Mouse (Mus musculus): ENCODE results near the gene Bri3. TPM values are rescaled to one million over a fixed set of nuclear protein-coding genes. Genes with fewer than 3 reads are reported as not detected.

Bri3 gene
- polyA plus RNA-seq, 1 experiment from 2014 or later = 144 TPM

DNA sequence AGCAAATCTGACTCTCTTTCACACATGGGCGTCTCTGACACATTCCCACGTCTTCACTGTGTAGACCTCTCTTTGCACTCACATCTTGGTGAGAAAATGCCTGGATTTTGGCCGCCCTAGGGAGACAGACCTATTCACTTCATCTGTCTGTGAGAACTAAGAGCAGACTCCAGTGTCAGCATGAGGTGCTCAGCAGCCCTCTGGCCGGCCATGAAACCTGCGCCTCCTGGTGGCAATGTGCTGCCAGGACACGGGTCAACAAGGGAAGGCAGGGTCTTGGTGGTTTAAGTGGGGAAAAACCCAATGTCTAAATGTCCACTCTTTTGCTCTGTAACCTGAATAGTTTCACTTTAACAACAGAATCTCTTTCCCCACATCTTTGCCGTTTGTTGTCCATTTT, 29.8 kb upstream of the Bri3 start:
- no peaks in the 10 kb centered on the region for H3K9me3 ChIP-seq (replicated peaks; ENCODE audit: control insufficient read depth, low read length)
- H3K4me2 ChIP-seq (ENCODE audit: low read depth, low read length) = no peak overlapping the region
- no peak overlapping the region for H3K9ac ChIP-seq (ENCODE audit: low read length)
- H3K27ac ChIP-seq (ENCODE audit: low read length) = no peak overlapping the region
- H3K4me3 ChIP-seq (ENCODE audit: low read length) = no peak overlapping the region
- H3K27me3 ChIP-seq (ENCODE audit: control insufficient read depth, insufficient read depth, low read length) = no peaks in the 10 kb centered on the region
- no peaks in the 10 kb centered on the region for H3K4me1 ChIP-seq (ENCODE audit: control insufficient read depth, insufficient read depth, low read length)
- ATAC-seq (replicated peaks; ENCODE audit: extremely low read depth, insufficient read depth, low FRiP score) = no peak
- 27% methylated on average over 7 of the region's 7 CpGs for WGBS
- H3K36me3 ChIP-seq (ENCODE audit: control insufficient read depth, insufficient read depth) = peaks cover 21% of the 10 kb centered on the region

DNA sequence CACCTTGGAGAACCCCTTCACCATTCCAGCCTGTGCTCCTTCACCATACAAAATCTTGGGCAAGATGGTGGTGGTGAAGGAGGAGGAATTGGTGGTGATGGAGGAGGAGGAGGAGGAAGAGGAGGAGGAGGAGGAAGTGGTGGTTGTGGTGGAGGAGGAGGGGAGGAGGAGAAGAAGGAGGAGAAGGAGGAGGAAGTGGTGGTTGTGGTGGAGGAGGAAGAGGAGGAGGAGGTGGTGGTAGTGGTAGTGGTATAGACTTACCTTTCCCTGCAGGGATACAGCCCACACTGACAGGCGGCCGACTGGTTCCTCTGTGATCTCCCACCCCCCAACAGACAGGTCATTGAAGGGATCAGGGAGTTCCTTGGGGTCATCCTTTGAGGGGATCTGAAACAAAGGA, 28.2 kb upstream of the Bri3 start:
- no peak overlapping the region for H3K27ac ChIP-seq (ENCODE audit: low read length)
- 82% methylated on average over 2 of the region's 2 CpGs for WGBS
- no peak; the same call in 1 of the 2 replicates for ATAC-seq (replicated peaks; ENCODE audit: extremely low read depth, insufficient read depth, low FRiP score)
- H3K4me1 ChIP-seq (ENCODE audit: control insufficient read depth, insufficient read depth, low read length) = no peaks in the 10 kb centered on the region
- H3K9me3 ChIP-seq (replicated peaks; ENCODE audit: control insufficient read depth, low read length) = no peaks in the 10 kb centered on the region
- peaks cover 9% of the 10 kb centered on the region; the same call in 1 of the 2 replicates for H3K36me3 ChIP-seq (ENCODE audit: control insufficient read depth, insufficient read depth)
- H3K4me2 ChIP-seq (ENCODE audit: low read depth, low read length) = no peak overlapping the region
- no peaks in the 10 kb centered on the region for H3K27me3 ChIP-seq (ENCODE audit: control insufficient read depth, insufficient read depth, low read length)
- H3K9ac ChIP-seq (ENCODE audit: low read length) = no peak overlapping the region
- no peak overlapping the region for H3K4me3 ChIP-seq (ENCODE audit: low read length)

DNA sequence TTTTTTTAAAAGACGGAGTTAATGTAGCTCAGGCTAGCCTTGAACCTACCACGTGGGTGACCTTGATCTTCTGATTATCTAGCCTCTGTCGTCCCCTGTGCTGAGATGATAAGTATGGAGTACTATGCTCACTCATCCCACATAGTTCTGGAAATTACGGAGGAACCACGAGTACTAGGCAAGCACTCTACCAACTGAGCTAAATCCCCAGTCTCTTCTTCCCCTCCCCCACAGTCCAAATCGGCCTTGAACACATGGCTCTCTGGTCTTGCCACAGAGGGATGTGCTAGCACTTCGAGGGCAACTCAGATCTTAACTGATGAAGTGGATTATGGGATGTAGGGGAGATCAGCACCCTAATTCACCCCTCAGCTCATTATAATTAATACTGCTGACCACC, 26.2 kb upstream of the Bri3 start:
- H3K9me3 ChIP-seq (replicated peaks; ENCODE audit: control insufficient read depth, low read length) = no peaks in the 10 kb centered on the region
- H3K36me3 ChIP-seq (ENCODE audit: control insufficient read depth, insufficient read depth) = peaks cover 4% of the 10 kb centered on the region; the same call in 1 of the 2 replicates
- no peak overlapping the region for H3K27ac ChIP-seq (ENCODE audit: low read length)
- no peaks in the 10 kb centered on the region for H3K27me3 ChIP-seq (ENCODE audit: control insufficient read depth, insufficient read depth, low read length)
- no peak overlapping the region for H3K4me3 ChIP-seq (ENCODE audit: low read length)
- 83% methylated on average over 7 of the region's 7 CpGs for WGBS
- no peak for ATAC-seq (replicated peaks; ENCODE audit: extremely low read depth, insufficient read depth, low FRiP score)
- peaks cover 17% of the 10 kb centered on the region for H3K4me1 ChIP-seq (ENCODE audit: control insufficient read depth, insufficient read depth, low read length)
- no peak overlapping the region for H3K9ac ChIP-seq (ENCODE audit: low read length)
- no peak overlapping the region for H3K4me2 ChIP-seq (ENCODE audit: low read depth, low read length)

DNA sequence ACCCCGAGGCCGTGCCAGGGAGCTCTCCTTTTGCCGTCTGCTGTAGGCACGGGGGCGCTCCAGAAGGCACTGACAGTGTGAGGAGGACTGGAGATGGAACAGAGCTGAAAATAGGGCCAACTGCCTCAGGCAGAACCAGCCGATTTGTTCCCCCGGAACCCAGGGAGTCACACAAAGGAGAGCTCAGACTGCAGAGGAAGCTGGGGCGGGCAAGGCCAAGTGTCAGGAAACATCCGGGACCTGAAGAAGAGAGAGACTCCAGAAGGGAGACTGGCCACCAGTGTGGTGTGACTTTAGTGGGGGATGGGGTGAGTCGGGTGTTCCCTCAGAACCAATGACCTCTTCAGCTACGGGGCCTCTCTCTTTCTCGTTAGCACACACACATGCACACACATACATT, 24.9 kb upstream of the Bri3 start:
- H3K27ac ChIP-seq (ENCODE audit: low read length) = no peak overlapping the region
- no peak overlapping the region for H3K9ac ChIP-seq (ENCODE audit: low read length)
- no peak for ATAC-seq (replicated peaks; ENCODE audit: extremely low read depth, insufficient read depth, low FRiP score)

DNA sequence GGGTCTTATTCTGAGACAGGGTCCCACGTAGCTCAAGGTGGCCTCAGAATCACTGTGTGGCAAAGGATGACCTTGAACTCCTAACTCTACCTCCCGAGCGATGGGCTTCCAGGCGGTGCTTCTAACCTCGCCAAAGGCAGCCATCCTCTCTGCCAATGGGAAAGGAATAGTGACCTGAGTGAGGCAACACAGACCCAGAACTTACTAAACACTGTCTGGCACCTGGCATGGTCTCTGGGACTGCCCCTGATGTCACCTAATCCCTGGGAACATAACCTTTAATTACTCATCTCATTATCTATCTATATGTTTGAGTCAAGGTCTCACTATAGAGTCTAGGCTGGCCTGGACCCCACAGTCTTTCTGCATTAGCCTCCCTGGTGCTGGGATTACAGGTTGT, 24.3 kb upstream of the Bri3 start:
- H3K27ac ChIP-seq (ENCODE audit: low read length) = no peak overlapping the region
- H3K4me3 ChIP-seq (ENCODE audit: low read length) = no peak overlapping the region
- H3K27me3 ChIP-seq (ENCODE audit: control insufficient read depth, insufficient read depth, low read length) = no peaks in the 10 kb centered on the region
- no peaks in the 10 kb centered on the region for H3K36me3 ChIP-seq (ENCODE audit: control insufficient read depth, insufficient read depth)
- H3K9ac ChIP-seq (ENCODE audit: low read length) = no peak overlapping the region
- H3K9me3 ChIP-seq (replicated peaks; ENCODE audit: control insufficient read depth, low read length) = no peaks in the 10 kb centered on the region
- ATAC-seq (replicated peaks; ENCODE audit: extremely low read depth, insufficient read depth, low FRiP score) = no peak
- 81% methylated on average over 5 of the region's 5 CpGs for WGBS
- H3K4me2 ChIP-seq (ENCODE audit: low read depth, low read length) = no peak overlapping the region
- peaks cover 20% of the 10 kb centered on the region for H3K4me1 ChIP-seq (ENCODE audit: control insufficient read depth, insufficient read depth, low read length)

More for the DNA sequence above, 24.9 kb upstream of the Bri3 start:
- no peaks in the 10 kb centered on the region for H3K27me3 ChIP-seq (ENCODE audit: control insufficient read depth, insufficient read depth, low read length)
- H3K4me3 ChIP-seq (ENCODE audit: low read length) = no peak overlapping the region
- no peak overlapping the region for H3K4me2 ChIP-seq (ENCODE audit: low read depth, low read length)
- H3K36me3 ChIP-seq (ENCODE audit: control insufficient read depth, insufficient read depth) = 0 out of 2 replicates have a peak, but pooled peaks cover 2% of the 10 kb centered on the region
- peaks cover 20% of the 10 kb centered on the region for H3K4me1 ChIP-seq (ENCODE audit: control insufficient read depth, insufficient read depth, low read length)
- WGBS = 70% methylated on average over 12 of the region's 12 CpGs
- H3K9me3 ChIP-seq (replicated peaks; ENCODE audit: control insufficient read depth, low read length) = no peaks in the 10 kb centered on the region

DNA sequence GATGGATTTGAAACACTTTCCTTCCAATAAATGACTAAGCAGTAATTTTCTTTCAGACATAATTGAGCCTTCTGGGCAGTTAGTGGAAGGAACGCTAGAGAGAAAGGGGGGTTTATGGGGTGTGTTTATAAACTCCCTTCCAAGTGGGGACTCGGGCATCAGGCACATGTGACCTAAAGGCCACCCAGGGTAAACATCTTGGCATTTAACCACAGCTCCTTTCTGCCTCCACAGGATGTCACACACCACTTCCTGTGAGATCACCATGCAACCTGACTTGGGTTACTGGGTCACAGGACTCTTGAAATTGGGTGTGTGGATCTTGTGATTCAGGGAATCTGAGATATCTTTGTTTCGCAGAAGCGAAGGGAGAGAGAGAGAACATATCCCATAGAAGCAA, 22.9 kb upstream of the Bri3 start:
- Histone ChIP-seq H3K4me2 (ENCODE audit: low read depth, low read length) (peak overlapping the region; percentile 19; the same call in 1 of the 2 replicates), H3K27ac (ENCODE audit: low read length) (peak overlapping the region; percentile 40; the same call in 1 of the 2 replicates), H3K9ac (ENCODE audit: low read length) (no peak overlapping the region), H3K36me3 (ENCODE audit: control insufficient read depth, insufficient read depth) (no peaks in the 10 kb centered on the region), H3K9me3 (replicated peaks; ENCODE audit: control insufficient read depth, low read length) (no peaks in the 10 kb centered on the region), H3K27me3 (ENCODE audit: control insufficient read depth, insufficient read depth, low read length) (no peaks in the 10 kb centered on the region), H3K4me1 (ENCODE audit: control insufficient read depth, insufficient read depth, low read length) (peaks cover 20% of the 10 kb centered on the region), H3K4me3 (ENCODE audit: low read length) (no peak overlapping the region)
- WGBS = 69% methylated on average over 4 of the region's 4 CpGs
- no peak for ATAC-seq (replicated peaks; ENCODE audit: extremely low read depth, insufficient read depth, low FRiP score)

DNA sequence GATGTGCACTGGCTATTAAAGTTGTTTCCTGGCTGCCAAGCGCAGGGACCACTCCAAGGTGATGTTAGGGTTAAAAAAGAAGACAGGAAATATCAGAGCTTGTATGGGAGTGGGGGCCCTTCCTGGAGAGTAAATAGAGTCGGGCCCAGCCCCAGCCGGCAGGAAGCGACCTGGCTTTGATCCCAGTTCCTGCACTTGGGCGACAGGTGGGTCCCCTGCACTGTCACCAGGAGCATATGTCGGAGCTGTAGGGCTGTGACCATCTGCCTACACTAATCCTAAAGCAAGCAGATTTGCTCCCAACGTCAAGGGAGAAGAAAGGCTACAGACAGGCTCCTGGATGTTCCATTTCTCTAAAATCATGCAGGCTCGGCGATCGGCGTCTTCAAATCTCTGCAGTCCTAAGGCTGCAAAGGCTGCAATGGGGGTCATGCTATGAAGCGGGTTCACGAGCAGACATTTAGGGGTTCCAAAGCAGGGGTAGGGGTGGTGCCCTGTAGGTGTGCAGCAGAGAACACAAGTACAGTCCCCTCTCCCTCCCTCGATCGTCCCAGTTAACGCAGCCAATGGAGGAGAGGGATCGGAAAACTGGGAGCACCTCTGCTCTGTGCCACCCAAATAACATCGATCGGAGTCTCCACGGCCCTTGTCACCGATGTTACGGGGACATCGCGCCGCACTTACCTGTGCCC, 21.3 kb upstream of the Bri3 start:
- Histone ChIP-seq H3K9ac (ENCODE audit: low read length) (peak overlapping the region; percentile 89), H3K27ac (ENCODE audit: low read length) (peak overlapping the region; percentile 56), H3K9me3 (replicated peaks; ENCODE audit: control insufficient read depth, low read length) (no peaks in the 10 kb centered on the region), H3K4me2 (ENCODE audit: low read depth, low read length) (peak overlapping the region; percentile 71), H3K4me1 (ENCODE audit: control insufficient read depth, insufficient read depth, low read length) (peaks cover 20% of the 10 kb centered on the region), H3K36me3 (ENCODE audit: control insufficient read depth, insufficient read depth) (no peaks in the 10 kb centered on the region), H3K27me3 (ENCODE audit: control insufficient read depth, insufficient read depth, low read length) (no peaks in the 10 kb centered on the region), H3K4me3 (ENCODE audit: low read length) (peak overlapping the region; percentile 91)
- peak; percentile 41; the same call in 1 of the 2 replicates for ATAC-seq (replicated peaks; ENCODE audit: extremely low read depth, insufficient read depth, low FRiP score)
- 2% methylated on average over 23 of the region's 25 CpGs for WGBS

DNA sequence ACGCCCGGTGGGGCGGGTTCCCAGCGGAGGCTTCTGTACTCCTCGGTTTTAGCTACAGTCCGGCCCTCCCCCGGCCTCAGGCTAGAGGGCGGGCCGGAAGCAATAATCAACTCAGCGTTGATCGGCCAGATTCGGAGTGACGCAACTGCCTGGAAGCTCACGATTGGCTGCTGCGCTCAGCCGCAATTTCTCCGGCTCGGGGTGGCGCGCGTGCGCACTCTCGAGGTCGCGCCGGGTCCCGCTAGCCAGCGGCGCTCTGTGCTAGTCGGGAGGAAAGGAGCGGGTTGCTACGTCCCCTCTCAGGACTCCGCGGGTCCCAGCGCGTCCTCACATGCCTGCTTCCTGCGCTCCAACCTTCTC, 20.8 kb upstream of the Bri3 start, which contains the start of gene Tecpr1:
Gene Tecpr1, minus strand, starts transcription at position 113 of the 360 bp plus-strand sequence.
- H3K4me2 ChIP-seq (ENCODE audit: low read depth, low read length) = peak within 1 kb of the TSS; percentile 71
- H3K9me3 ChIP-seq (replicated peaks; ENCODE audit: control insufficient read depth, low read length) = no peaks in the 10 kb centered on the region
- peak within 1 kb of the TSS; percentile 89 for H3K9ac ChIP-seq (ENCODE audit: low read length)
- H3K27me3 ChIP-seq (ENCODE audit: control insufficient read depth, insufficient read depth, low read length) = no peaks in the 10 kb centered on the region
- WGBS = under 1% methylated on average over 37 of the region's 37 CpGs
- peaks cover 20% of the 10 kb centered on the region for H3K4me1 ChIP-seq (ENCODE audit: control insufficient read depth, insufficient read depth, low read length)
- peak; percentile 96 for ATAC-seq (replicated peaks; ENCODE audit: extremely low read depth, insufficient read depth, low FRiP score)
- peak within 1 kb of the TSS; percentile 86 for H3K27ac ChIP-seq (ENCODE audit: low read length)
- H3K36me3 ChIP-seq (ENCODE audit: control insufficient read depth, insufficient read depth) = no peaks in the 10 kb centered on the region
- H3K4me3 ChIP-seq (ENCODE audit: low read length) = peak within 1 kb of the TSS; percentile 91

DNA sequence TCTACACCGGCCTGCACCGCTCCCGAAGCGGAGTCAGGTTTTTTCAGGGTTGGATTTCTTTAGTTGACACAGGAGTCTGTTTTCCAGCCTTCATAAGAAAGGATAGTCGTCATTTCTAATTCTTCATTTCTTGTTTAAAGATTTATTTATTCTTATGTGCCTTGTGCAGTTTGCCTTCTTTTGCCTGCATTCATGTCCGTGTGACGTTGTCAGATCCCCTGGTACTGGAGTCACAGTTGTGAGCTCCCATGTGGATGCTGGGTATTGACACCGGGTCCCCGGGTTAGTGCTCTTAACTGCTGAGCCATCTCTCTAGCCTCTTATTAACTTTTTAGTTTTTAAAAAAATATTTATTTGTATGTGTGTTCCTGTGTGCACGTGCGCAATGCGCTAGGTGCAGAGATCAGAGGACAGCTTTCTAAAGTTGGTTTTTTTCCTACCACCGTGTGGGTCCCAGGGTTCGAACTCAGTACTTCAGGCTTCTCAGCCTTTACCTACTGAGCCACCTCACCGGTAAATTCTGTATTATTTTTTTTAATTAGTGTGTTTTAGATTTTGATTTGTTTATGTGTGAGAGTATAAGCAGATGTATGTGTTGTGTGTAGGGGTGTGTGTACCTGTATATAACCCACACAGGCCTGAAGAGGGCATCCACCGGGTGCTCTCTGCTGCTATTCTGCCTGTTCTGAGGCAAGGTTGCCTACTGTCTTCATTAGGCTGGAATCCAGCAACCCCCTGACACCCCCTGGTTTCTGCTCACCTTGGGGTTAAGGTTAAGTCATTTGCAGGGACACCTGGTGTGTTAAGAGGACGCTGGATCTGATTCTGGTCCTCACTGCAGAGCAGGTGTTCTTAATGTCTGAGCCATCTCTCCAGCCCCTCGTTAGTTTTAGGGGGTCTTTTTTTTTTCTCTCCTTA, 20.1 kb upstream of the Bri3 start:
- H3K27ac ChIP-seq (ENCODE audit: low read length) = peak overlapping the region; percentile 86

More for the DNA sequence above, 20.1 kb upstream of the Bri3 start:
- peak overlapping the region; percentile 71 for H3K4me2 ChIP-seq (ENCODE audit: low read depth, low read length)
- H3K4me1 ChIP-seq (ENCODE audit: control insufficient read depth, insufficient read depth, low read length) = peaks cover 20% of the 10 kb centered on the region
- H3K4me3 ChIP-seq (ENCODE audit: low read length) = peak overlapping the region; percentile 91
- H3K27me3 ChIP-seq (ENCODE audit: control insufficient read depth, insufficient read depth, low read length) = no peaks in the 10 kb centered on the region
- 25% methylated on average over 18 of the region's 18 CpGs for WGBS
- peak overlapping the region; percentile 89 for H3K9ac ChIP-seq (ENCODE audit: low read length)
- H3K9me3 ChIP-seq (replicated peaks; ENCODE audit: control insufficient read depth, low read length) = no peaks in the 10 kb centered on the region
- no peaks in the 10 kb centered on the region for H3K36me3 ChIP-seq (ENCODE audit: control insufficient read depth, insufficient read depth)
- no peak for ATAC-seq (replicated peaks; ENCODE audit: extremely low read depth, insufficient read depth, low FRiP score)

Measured in heart, embryonic 16.5 days (tissue).